Mouse (Mus musculus) intestine, embryonic 15.5 days (tissue): ENCODE data around the gene H2-DMb2. TPM values are rescaled to one million over a fixed set of nuclear protein-coding genes. Genes with fewer than 3 reads are reported as not detected.

Experiments used
- ATAC-seq: fragments of 200-750 bp; cut with Nextera tagmentation; 2 replicates; pipeline ENCODE4 v1.8.0; 2017; ENCODE audit warnings: moderate TSS enrichment, moderate library complexity
- H3K27ac ChIP-seq: fragments of 300-500 bp; sonication (generic); 2 replicates; pipeline ENCODE4 v1.5.1; 2015; ENCODE audit warnings: mild to moderate bottlenecking, inconsistent platforms
- H3K27me3 ChIP-seq: fragments of 300-500 bp; sonication (generic); replicated peaks from 2 replicates; pipeline ENCODE4 v1.6.1; 2015; ENCODE audit warnings: inconsistent platforms
- H3K36me3 ChIP-seq: fragments of 300-500 bp; sonication (generic); 2 replicates; pipeline ENCODE4 v1.6.1; 2015; ENCODE audit warnings: inconsistent platforms
- H3K4me1 ChIP-seq: fragments of 300-500 bp; sonication (generic); replicated peaks from 2 replicates; pipeline ENCODE4 v1.6.1; 2015; ENCODE audit warnings: inconsistent platforms
- H3K4me2 ChIP-seq: fragments of 300-500 bp; sonication (generic); replicated peaks from 2 replicates; pipeline ENCODE4 v1.6.1; 2015; ENCODE audit warnings: mild to moderate bottlenecking, inconsistent platforms
- H3K4me3 ChIP-seq: fragments of 300-500 bp; sonication (generic); replicated peaks from 2 replicates; pipeline ENCODE4 v1.5.1; 2015; ENCODE audit warnings: inconsistent platforms
- H3K9ac ChIP-seq: fragments of 300-500 bp; sonication (generic); 2 replicates; pipeline ENCODE4 v1.6.1; 2015; ENCODE audit warnings: inconsistent platforms
- H3K9me3 ChIP-seq: fragments of 300-500 bp; sonication (generic); 2 replicates; pipeline ENCODE4 v1.6.1; 2016; ENCODE audit warnings: inconsistent platforms
- WGBS: fragments of 180-500 bp; shearing (Covaris S2); methylation state at CpG from one replicate; pipeline ENCODE4 v1.1.7; 2015; 5-methylcytosine and 5-hydroxymethylcytosine counted together
- polyA plus RNA-seq: library from polyadenylated mRNA; unstranded; fragments of >200 nt; fragmentation: Nextera tagmentation; extraction: Ambion mirVana; gene quantifications from 2 replicates; pipeline ENCODE4 v1.2.1, GENCODE M21; 2015

The H2-DMb2 gene
- polyA plus RNA-seq, 1 experiment from 2014 or later: 0.83 TPM

- peak; percentile 80 for ATAC-seq
- H3K9ac ChIP-seq: peak within 1 kb of the TSS; percentile 93
- H3K4me3 ChIP-seq: peak within 1 kb of the TSS; percentile 92
- peaks cover 32% of the 10 kb centered on the region for H3K36me3 ChIP-seq
- H3K9me3 ChIP-seq: no peaks in the 10 kb centered on the region
- H3K27me3 ChIP-seq: no peaks in the 10 kb centered on the region
- peak within 1 kb of the TSS; percentile 100 for H3K27ac ChIP-seq
- peak within 1 kb of the TSS; percentile 82 for H3K4me2 ChIP-seq
- H3K4me1 ChIP-seq: peaks cover 30% of the 10 kb centered on the region
- under 1% methylated on average over 96 of the region's 96 CpGs for WGBS
These were observed 23.6 kb upstream of the H2-DMb2 start, which contains the start of gene H2-DMa for GRCm38 (mm10) chr17:34119249-34120179. Gene H2-DMa, plus strand, starts transcription at chr17:34119541.

- H3K36me3 ChIP-seq: peaks cover 24% of the 10 kb centered on the region
- peak overlapping the region; percentile 100 for H3K27ac ChIP-seq
- peak; percentile 16 for ATAC-seq
- H3K4me2 ChIP-seq: peak overlapping the region; percentile 80
- peaks cover 25% of the 10 kb centered on the region for H3K4me1 ChIP-seq
- no peaks in the 10 kb centered on the region for H3K9me3 ChIP-seq
- 0% methylated on average over 41 of the region's 42 CpGs for WGBS
- peak overlapping the region; percentile 92 for H3K4me3 ChIP-seq
- peak overlapping the region; percentile 79 for H3K9ac ChIP-seq
- H3K27me3 ChIP-seq: no peaks in the 10 kb centered on the region
These were observed 22.9 kb upstream of the H2-DMb2 start for GRCm38 (mm10) chr17:34120180-34120723.

- 0% methylated on average over 31 of the region's 31 CpGs for WGBS
- Histone ChIP-seq H3K4me1 (peaks cover 21% of the 10 kb centered on the region), H3K4me2 (peak overlapping the region; percentile 80), H3K9ac (peak overlapping the region; percentile 79), H3K9me3 (no peaks in the 10 kb centered on the region), H3K27ac (peak overlapping the region; percentile 100), H3K36me3 (peaks cover 19% of the 10 kb centered on the region; the same call in 1 of the 2 replicates), H3K27me3 (no peaks in the 10 kb centered on the region), H3K4me3 (peak overlapping the region; percentile 92)
- ATAC-seq: peak; percentile 29
These were observed 22.3 kb upstream of the H2-DMb2 start for GRCm38 (mm10) chr17:34120814-34121171.

GRCm38 (mm10) chr17:34121172-34121878 is 21.8 kb upstream of the H2-DMb2 start:
- H3K36me3 ChIP-seq: peaks cover 16% of the 10 kb centered on the region; the same call in 1 of the 2 replicates
- peak; percentile 13 for ATAC-seq
- H3K4me1 ChIP-seq: peaks cover 20% of the 10 kb centered on the region
- peak overlapping the region; percentile 79 for H3K9ac ChIP-seq
- H3K27me3 ChIP-seq: no peaks in the 10 kb centered on the region
- peak overlapping the region; percentile 100 for H3K27ac ChIP-seq
- 0% methylated on average over 34 of the region's 35 CpGs for WGBS
- peak overlapping the region; percentile 80 for H3K4me2 ChIP-seq
- no peaks in the 10 kb centered on the region for H3K9me3 ChIP-seq
- H3K4me3 ChIP-seq: peak overlapping the region; percentile 92

- WGBS: 1% methylated on average over 10 of the region's 10 CpGs
- no peaks in the 10 kb centered on the region for H3K27me3 ChIP-seq
- peak overlapping the region; percentile 79 for H3K9ac ChIP-seq
- H3K4me1 ChIP-seq: peaks cover 18% of the 10 kb centered on the region
- H3K36me3 ChIP-seq: peaks cover 11% of the 10 kb centered on the region; the same call in 1 of the 2 replicates
- ATAC-seq: peak; percentile 22
- peak overlapping the region; percentile 100 for H3K27ac ChIP-seq
- H3K4me3 ChIP-seq: peak overlapping the region; percentile 92
- no peaks in the 10 kb centered on the region for H3K9me3 ChIP-seq
- H3K4me2 ChIP-seq: peak overlapping the region; percentile 80
These were observed 21.3 kb upstream of the H2-DMb2 start for GRCm38 (mm10) chr17:34121879-34122187.

- H3K9ac ChIP-seq: peak within 1 kb of the TSS; percentile 79
- peak; percentile 63 for ATAC-seq
- H3K27ac ChIP-seq: peak within 1 kb of the TSS; percentile 100
- WGBS: under 1% methylated on average over 57 of the region's 75 CpGs
- peak within 1 kb of the TSS; percentile 80 for H3K4me2 ChIP-seq
- 0 out of 2 replicates have a peak, but pooled peaks cover 8% of the 10 kb centered on the region for H3K36me3 ChIP-seq
- H3K27me3 ChIP-seq: no peaks in the 10 kb centered on the region
- peaks cover 22% of the 10 kb centered on the region for H3K4me1 ChIP-seq
- H3K9me3 ChIP-seq: no peaks in the 10 kb centered on the region
- peak within 1 kb of the TSS; percentile 92 for H3K4me3 ChIP-seq
These were observed 20.7 kb upstream of the H2-DMb2 start, which contains the start of gene Brd2 for GRCm38 (mm10) chr17:34122188-34122984. Gene Brd2, minus strand, starts transcription at chr17:34122634.

- ATAC-seq: no peak
- under 1% methylated on average over 7 of the region's 7 CpGs for WGBS
- Histone ChIP-seq H3K4me3 (peak overlapping the region; percentile 92), H3K4me1 (peaks cover 28% of the 10 kb centered on the region), H3K9me3 (no peaks in the 10 kb centered on the region), H3K27me3 (no peaks in the 10 kb centered on the region), H3K36me3 (0 out of 2 replicates have a peak, but pooled peaks cover 6% of the 10 kb centered on the region), H3K9ac (peak overlapping the region; percentile 79), H3K4me2 (peak overlapping the region; percentile 80), H3K27ac (peak overlapping the region; percentile 100)
These were observed 20.0 kb upstream of the H2-DMb2 start for GRCm38 (mm10) chr17:34123111-34123510.

GRCm38 (mm10) chr17:34123518-34123917 is 19.6 kb upstream of the H2-DMb2 start:
- H3K27me3 ChIP-seq: no peaks in the 10 kb centered on the region
- ATAC-seq: no peak
- H3K4me1 ChIP-seq: peaks cover 30% of the 10 kb centered on the region
- no peaks in the 10 kb centered on the region for H3K9me3 ChIP-seq
- peak overlapping the region; percentile 80 for H3K4me2 ChIP-seq
- 0 out of 2 replicates have a peak, but pooled peaks cover 2% of the 10 kb centered on the region for H3K36me3 ChIP-seq
- H3K9ac ChIP-seq: peak overlapping the region; percentile 79
- peak overlapping the region; percentile 100 for H3K27ac ChIP-seq
- 0% methylated on average over 2 of the region's 2 CpGs for WGBS
- H3K4me3 ChIP-seq: peak overlapping the region; percentile 92

GRCm38 (mm10) chr17:34124649-34125048 is 18.5 kb upstream of the H2-DMb2 start:
- Histone ChIP-seq H3K4me1 (peaks cover 42% of the 10 kb centered on the region), H3K9ac (no peak overlapping the region), H3K9me3 (no peaks in the 10 kb centered on the region), H3K36me3 (no peaks in the 10 kb centered on the region), H3K4me2 (peak overlapping the region; percentile 80; the same call in 1 of the 2 replicates), H3K27me3 (no peaks in the 10 kb centered on the region), H3K27ac (no peak overlapping the region), H3K4me3 (no peak overlapping the region)
- no peak for ATAC-seq
- 61% methylated on average over 6 of the region's 6 CpGs for WGBS

GRCm38 (mm10) chr17:34126826-34127420 is 16.2 kb upstream of the H2-DMb2 start:
- Histone ChIP-seq H3K27ac (peak overlapping the region; percentile 64), H3K9ac (no peak overlapping the region), H3K4me1 (peaks cover 42% of the 10 kb centered on the region), H3K27me3 (no peaks in the 10 kb centered on the region), H3K9me3 (no peaks in the 10 kb centered on the region), H3K4me3 (no peak overlapping the region), H3K4me2 (peak overlapping the region; percentile 24; the same call in 1 of the 2 replicates), H3K36me3 (no peaks in the 10 kb centered on the region)
- WGBS: 41% methylated on average over 9 of the region's 9 CpGs
- peak; percentile 0; the same call in 1 of the 2 replicates for ATAC-seq

- peaks cover 42% of the 10 kb centered on the region for H3K4me1 ChIP-seq
- H3K36me3 ChIP-seq: no peaks in the 10 kb centered on the region
- no peak overlapping the region for H3K9ac ChIP-seq
- H3K4me3 ChIP-seq: no peak overlapping the region
- peak overlapping the region; percentile 24; the same call in 1 of the 2 replicates for H3K4me2 ChIP-seq
- WGBS: 28% methylated on average over 6 of the region's 6 CpGs
- peak; percentile 29 for ATAC-seq
- no peaks in the 10 kb centered on the region for H3K27me3 ChIP-seq
- peak overlapping the region; percentile 64 for H3K27ac ChIP-seq
- no peaks in the 10 kb centered on the region for H3K9me3 ChIP-seq
These were observed 15.6 kb upstream of the H2-DMb2 start for GRCm38 (mm10) chr17:34127475-34127874.
